Mouse (Mus musculus): ENCODE measurements around the gene Ptcra. TPM values are rescaled to one million over a fixed set of nuclear protein-coding genes. Genes with fewer than 3 reads are reported as not detected.

Ptcra gene
- total RNA-seq, 2 experiments from 2014 or later, result 0.28 TPM; not detected in 1

DNA sequence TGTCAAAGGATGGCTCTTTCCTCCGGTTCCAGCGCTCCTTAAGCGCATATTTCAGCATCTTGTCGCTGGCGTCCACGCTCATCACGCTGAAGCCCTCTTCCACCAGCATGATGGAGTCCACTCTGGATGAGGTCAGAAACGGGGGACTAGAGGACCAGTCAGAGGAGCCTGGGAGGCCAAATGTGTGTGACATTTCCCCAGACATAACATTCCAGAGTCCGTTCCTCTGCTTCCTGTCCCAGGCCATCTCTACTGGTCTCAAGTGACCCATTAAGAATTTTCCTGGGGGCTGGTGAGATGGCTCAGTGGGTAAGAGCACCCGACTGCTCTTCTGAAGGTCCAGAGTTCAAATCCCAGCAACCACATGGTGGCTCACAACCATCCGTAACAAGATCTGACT is 36.2 kb downstream of the Ptcra start:
- DNase-seq (ENCODE audit: low spot score in 2 of 2), result no peak

GRCm38 (mm10) chr17:46725731-46726645 is 37.5 kb downstream of the Ptcra start:
- no peak for DNase-seq (ENCODE audit: low spot score in 2 of 2)

DNA sequence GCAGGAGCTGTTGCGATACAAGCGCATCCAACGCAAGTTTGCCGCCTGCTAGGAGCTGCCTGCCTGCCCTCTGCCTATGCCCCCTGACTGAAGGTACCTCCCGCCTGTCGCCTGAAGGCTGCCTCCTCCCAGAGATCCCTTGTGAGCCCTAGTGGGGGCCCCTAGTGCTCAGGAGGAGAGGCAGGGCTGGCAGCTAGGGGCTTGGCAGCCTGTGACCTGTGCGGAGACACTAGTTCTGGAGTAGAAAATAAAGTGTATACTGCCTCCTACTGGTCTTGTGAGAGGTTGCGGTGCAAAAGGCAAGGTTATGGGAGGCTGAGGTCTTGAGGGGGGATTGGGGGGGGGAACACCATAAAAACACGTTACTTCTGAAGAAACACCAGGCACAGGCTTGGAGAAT is 38.2 kb downstream of the Ptcra start:
- DNase-seq (ENCODE audit: low spot score in 2 of 2), result no peak

GRCm38 (mm10) chr17:46724477-46725084 is 38.9 kb downstream of the Ptcra start:
- no peak for DNase-seq (ENCODE audit: low spot score in 2 of 2)

DNA sequence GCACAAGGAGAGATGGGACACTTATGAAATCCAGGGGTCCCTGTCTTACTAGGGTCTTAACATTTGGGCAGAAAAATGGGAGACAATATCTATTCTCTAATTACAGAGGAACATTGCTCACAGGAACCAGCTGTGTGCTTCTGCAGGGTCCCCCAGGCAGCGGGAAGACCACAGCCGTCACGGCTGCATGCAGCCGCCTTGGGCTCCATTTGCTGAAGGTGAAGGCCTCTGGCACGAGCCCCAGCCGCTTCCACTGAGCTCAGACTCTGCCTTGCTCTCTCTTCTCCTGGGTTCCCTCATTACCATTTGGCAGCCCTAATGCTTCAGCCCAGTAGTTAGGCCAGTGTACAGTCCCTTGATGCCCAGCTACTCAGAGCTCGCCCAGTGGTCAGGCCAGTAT is 42.4 kb downstream of the Ptcra start:
- no peak for DNase-seq (ENCODE audit: low spot score in 2 of 2)

- no peak for DNase-seq (ENCODE audit: low spot score in 2 of 2)
These were observed 48.6 kb downstream of the Ptcra start for GRCm38 (mm10) chr17:46714756-46715481.

- DNase-seq (ENCODE audit: low spot score in 2 of 2), result no peak
These were observed 49.7 kb downstream of the Ptcra start for GRCm38 (mm10) chr17:46713849-46714248.

DNA sequence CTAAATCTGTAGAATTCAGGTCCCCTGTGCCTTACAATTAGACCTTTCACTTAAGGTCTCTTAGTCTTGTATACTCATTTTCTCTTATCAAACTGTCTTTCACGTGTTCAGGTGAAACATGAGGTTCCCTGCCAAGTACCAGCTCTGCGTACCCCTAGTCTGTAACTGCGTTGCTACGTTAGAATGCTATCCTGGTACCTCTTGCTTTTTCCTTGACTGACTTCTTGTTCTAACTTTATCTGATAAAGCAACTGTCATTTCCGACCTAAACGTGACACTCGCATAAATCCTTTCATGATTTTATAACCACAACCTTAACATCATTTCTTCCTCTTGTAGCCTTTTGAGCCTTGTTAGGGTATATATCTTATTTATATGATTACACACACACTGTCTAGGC is 51.1 kb downstream of the Ptcra start:
- DNase-seq (ENCODE audit: low spot score in 2 of 2), result no peak

- peak; percentile 36 to 49 for DNase-seq (ENCODE audit: low spot score in 2 of 2)
These were observed 51.8 kb downstream of the Ptcra start for GRCm38 (mm10) chr17:46711612-46712271.

DNA sequence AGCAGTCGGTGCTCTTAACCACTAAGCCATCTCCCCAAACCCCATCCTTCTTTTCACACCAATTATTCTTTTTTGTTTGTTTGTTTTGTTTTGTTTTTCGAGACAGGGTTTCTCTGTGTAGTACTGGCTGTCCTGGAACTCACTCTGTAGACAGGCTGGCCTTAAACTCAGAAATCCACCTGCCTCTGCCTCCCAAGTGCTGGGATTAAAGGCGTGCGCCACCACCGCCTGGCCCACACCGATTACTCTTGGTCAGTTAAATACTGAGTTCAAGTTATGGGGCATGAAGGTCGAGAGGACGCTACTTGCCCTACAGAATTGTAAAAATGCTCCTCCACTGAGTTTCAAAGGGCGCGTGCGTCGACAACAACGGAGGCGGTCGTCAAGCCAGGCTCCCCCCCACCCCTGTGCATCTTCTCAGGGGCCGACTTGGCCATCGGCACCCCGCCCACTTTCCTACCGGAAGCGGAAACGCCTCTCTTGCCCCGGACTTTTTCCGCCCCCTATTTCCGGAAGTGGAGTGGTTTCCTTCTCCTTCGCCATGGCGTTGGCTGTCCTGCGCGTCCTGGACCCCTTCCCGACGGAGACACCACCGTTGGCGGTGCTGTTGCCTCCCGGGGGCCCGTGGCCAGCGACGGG is 52.4 kb downstream of the Ptcra start, which contains the start of gene Pex6:
Gene Pex6, plus strand, starts transcription at position 505 of the 639 bp plus-strand sequence.
- DNase-seq (ENCODE audit: low spot score in 2 of 2), result peak; percentile 89 to 92

GRCm38 (mm10) chr17:46706375-46707089 is 57.0 kb downstream of the Ptcra start:
- no peak for DNase-seq (ENCODE audit: low spot score in 2 of 2)

Other genes starting within 250 kb of the Ptcra start
- gene Cul9, start 217.3 kb downstream of the Ptcra start, total RNA-seq (2021), result 10 to 100 TPM; 61.0 to 64.5 TPM
- 10 to 100 TPM; 70.4 to 77.9 TPM for gene Srf, start 207.5 kb downstream of the Ptcra start, total RNA-seq (2021)
- 10 to 100 TPM in 1 of 2 experiments, 1 to 10 TPM in 1; 9.5 to 10.1 TPM for gene Ptk7, start 134.2 kb downstream of the Ptcra start, total RNA-seq (2021)
- gene Klc4, start 117.7 kb downstream of the Ptcra start, total RNA-seq (2021), result 10 to 100 TPM; 24.3 to 26.2 TPM
- gene Mrpl2, start 117.5 kb downstream of the Ptcra start, total RNA-seq (2021), result 10 to 100 TPM; 51.8 to 53.0 TPM
- gene Cul7, start 113.4 kb downstream of the Ptcra start, total RNA-seq (2021), result 10 to 100 TPM; 26.1 to 27.1 TPM
- 10 to 100 TPM; 17.1 to 17.2 TPM for gene Rrp36, start 89.4 kb downstream of the Ptcra start, total RNA-seq (2021)
- 100 to 1,000 TPM; 120 to 125 TPM for gene Mea1, start 84.9 kb downstream of the Ptcra start, total RNA-seq (2021)
- 100 to 1,000 TPM; 190 to 207 TPM for gene Klhdc3, start 82.8 kb downstream of the Ptcra start, total RNA-seq (2021)
- 10 to 100 TPM; 81.5 to 89.3 TPM for gene Ppp2r5d, start 58.6 kb downstream of the Ptcra start, total RNA-seq (2021)
- gene Pex6, start 52.2 kb downstream of the Ptcra start, total RNA-seq (2021), result 10 to 100 TPM; 50.8 to 58.9 TPM
- gene Gnmt, start 34.5 kb downstream of the Ptcra start, total RNA-seq (2021), result under 1 TPM in 1 of 2 experiments, not detected in 1; 0.84 TPM
- gene Cnpy3, start 11.5 kb downstream of the Ptcra start, total RNA-seq (2021), result 10 to 100 TPM; 65.2 to 67.9 TPM
- 1 to 10 TPM; 6.4 to 8.3 TPM for gene 2310039H08Rik, start 8.9 kb upstream of the Ptcra start, total RNA-seq (2021)
- 10 to 100 TPM; 48.2 to 53.2 TPM for gene Rpl7l1, start 19.0 kb upstream of the Ptcra start, total RNA-seq (2021)
- 10 to 100 TPM; 53.2 to 58.9 TPM for gene Bicral, start 94.8 kb upstream of the Ptcra start, total RNA-seq (2021)
- gene Tbcc, start 127.0 kb upstream of the Ptcra start, total RNA-seq (2021), result 10 to 100 TPM; 33.5 to 33.8 TPM
- gene Prph2, start 146.7 kb upstream of the Ptcra start, total RNA-seq (2021), result not detected
- 10 to 100 TPM; 54.7 to 55.3 TPM for gene Ubr2, start 246.8 kb upstream of the Ptcra start, total RNA-seq (2021)

Measured in left cerebral cortex, adult 18-20 months (tissue).